Mouse (Mus musculus) spleen, adult 2 months (tissue): ENCODE measurements around the gene C2cd3.

Source experiments
- CTCF ChIP-seq: fragments of 200-500 bp; IDR thresholded peaks from 2 replicates; pipeline ENCODE4 v1.5.1; 2011; ENCODE audit warnings: mild to moderate bottlenecking, inconsistent platforms; ENCODE audit not compliant: insufficient read depth, insufficient read length, insufficient replicate concordance; ENCODE audit errors: extremely low read depth
- POLR2A ChIP-seq: fragments of 200-500 bp; IDR thresholded peaks from 2 replicates; pipeline ENCODE4 v1.6.1; 2011; ENCODE audit warnings: low read depth, low read length, inconsistent platforms

GRCm38 (mm10) chr7:100323721-100324120, 48.3 kb upstream of the C2cd3 start:
- TF ChIP-seq CTCF (no peak), POLR2A (no peak)
